Mouse (Mus musculus) intestine, postnatal 0 days (tissue): ENCODE results near the gene Actrt3. TPM values are rescaled to one million over a fixed set of nuclear protein-coding genes. Genes with fewer than 3 reads are reported as not detected.

Experiments
- ATAC-seq: fragments of 200-750 bp; cut with Nextera tagmentation; 2 replicates; pipeline ENCODE4 v1.8.0; 2017; ENCODE audit warnings: mild to moderate bottlenecking, moderate TSS enrichment, moderate library complexity
- H3K27ac ChIP-seq: fragments of 300-500 bp; sonication (generic); 2 replicates; pipeline ENCODE4 v1.5.1; 2014; ENCODE audit warnings: mild to moderate bottlenecking, low read depth, low read length, moderate library complexity
- H3K27me3 ChIP-seq: fragments of 300-500 bp; sonication (generic); replicated peaks from 2 replicates; pipeline ENCODE4 v1.6.1; 2014; ENCODE audit warnings: low read length, mixed read lengths; ENCODE audit not compliant: control insufficient read depth, insufficient read depth
- H3K36me3 ChIP-seq: fragments of 300-500 bp; sonication (generic); 2 replicates; pipeline ENCODE4 v1.6.1; 2014; ENCODE audit warnings: mild to moderate bottlenecking, moderate library complexity; ENCODE audit not compliant: control insufficient read depth, insufficient read depth
- H3K4me1 ChIP-seq: fragments of 300-500 bp; sonication (generic); replicated peaks from 2 replicates; pipeline ENCODE4 v1.6.1; 2014; ENCODE audit warnings: antibody characterized with exemption, low read length, mixed read lengths; ENCODE audit not compliant: control insufficient read depth, insufficient read depth
- H3K4me2 ChIP-seq: fragments of 300-500 bp; sonication (generic); replicated peaks from 2 replicates; pipeline ENCODE4 v1.6.1; 2014; ENCODE audit warnings: low read depth, mild to moderate bottlenecking, moderate library complexity
- H3K4me3 ChIP-seq: fragments of 300-500 bp; sonication (generic); 2 replicates; pipeline ENCODE4 v1.5.1; 2014; ENCODE audit warnings: low read depth, low read length
- H3K9ac ChIP-seq: fragments of 300-500 bp; sonication (generic); 2 replicates; pipeline ENCODE4 v1.6.1; 2014; ENCODE audit warnings: mild to moderate bottlenecking, low read depth, low read length
- H3K9me3 ChIP-seq: fragments of 300-500 bp; sonication (generic); 2 replicates; pipeline ENCODE4 v1.6.1; 2016; ENCODE audit warnings: mixed run types; ENCODE audit not compliant: control insufficient read depth
- CTCF ChIP-seq: sonication (generic); IDR thresholded peaks from 2 replicates; pipeline ENCODE4 v1.5.1; 2016; ENCODE audit warnings: low read depth, mild to moderate bottlenecking, control low read depth, antibody characterized with exemption, moderate library complexity
- WGBS: fragments of 180-500 bp; shearing (Covaris S2); extraction: QIAGEN DNeasy Blood & Tissue Kit; methylation state at CpG from one replicate; pipeline ENCODE4 v1.1.7; 2014; 5-methylcytosine and 5-hydroxymethylcytosine counted together
- polyA plus RNA-seq: library from polyadenylated mRNA; unstranded; fragments of >200 nt; fragmentation: Nextera tagmentation; extraction: Ambion mirVana; gene quantifications from 2 replicates; pipeline ENCODE4 v1.2.1, GENCODE M21; 2015

Gene Actrt3
- 0.12 TPM in 2 replicates for polyA plus RNA-seq

DNA sequence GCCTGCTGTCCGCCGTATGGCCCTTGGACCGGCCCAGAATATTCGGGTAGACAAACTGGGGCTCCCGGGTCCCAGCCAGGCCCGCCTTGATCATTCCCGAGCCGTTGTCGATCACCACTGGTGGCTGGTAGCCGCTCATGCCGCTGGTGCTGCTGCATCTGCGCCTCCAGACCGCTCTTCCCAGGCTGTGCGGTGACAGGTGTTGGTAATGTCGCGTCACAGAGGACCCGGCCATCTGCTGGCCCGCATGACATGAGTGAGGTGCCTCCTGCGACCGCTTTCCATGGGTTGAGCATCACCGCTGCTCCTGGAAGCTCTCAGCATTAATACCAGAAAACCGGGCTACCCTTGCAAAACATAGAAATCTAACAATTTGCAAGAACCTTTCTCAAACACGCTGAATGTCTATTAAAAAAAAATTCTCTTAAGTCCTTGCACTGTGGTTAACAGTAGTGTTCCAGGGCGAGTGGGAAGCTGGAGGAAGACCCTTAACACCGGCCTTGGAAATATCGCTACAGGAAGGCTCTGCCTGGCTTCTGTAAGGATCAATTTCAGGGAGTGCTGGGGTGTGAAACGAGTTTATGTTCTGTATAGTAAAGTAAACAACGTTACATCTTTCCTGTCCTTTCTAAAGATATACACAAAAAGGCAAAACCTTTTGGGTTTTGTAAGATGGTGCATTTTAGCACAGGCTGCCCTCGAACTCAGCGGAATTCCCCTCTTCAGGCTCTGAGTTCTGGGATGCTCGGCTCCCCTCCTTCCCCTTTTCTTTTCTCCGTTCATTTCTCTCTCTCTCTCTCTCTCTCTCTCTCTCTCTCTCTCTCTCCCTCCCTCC, at the start of gene Actrt3:
Gene Actrt3, minus strand, starts transcription at position 229 of the 835 bp plus-strand sequence.
- 2% methylated on average over 32 of the region's 32 CpGs for WGBS
- Histone ChIP-seq H3K9ac (peak within 1 kb of the TSS; percentile 48; the same call in 1 of the 2 replicates), H3K9me3 (no peaks in the 10 kb centered on the region), H3K4me2 (peak within 1 kb of the TSS; percentile 82), H3K4me1 (no peaks in the 10 kb centered on the region), H3K4me3 (peak within 1 kb of the TSS; percentile 83), H3K27me3 (no peaks in the 10 kb centered on the region), H3K27ac (peak within 1 kb of the TSS; percentile 46; the same call in 1 of the 2 replicates), H3K36me3 (peaks cover 4% of the 10 kb centered on the region; the same call in 1 of the 2 replicates)
- TF ChIP-seq CTCF = no peak
- ATAC-seq = no peak

DNA sequence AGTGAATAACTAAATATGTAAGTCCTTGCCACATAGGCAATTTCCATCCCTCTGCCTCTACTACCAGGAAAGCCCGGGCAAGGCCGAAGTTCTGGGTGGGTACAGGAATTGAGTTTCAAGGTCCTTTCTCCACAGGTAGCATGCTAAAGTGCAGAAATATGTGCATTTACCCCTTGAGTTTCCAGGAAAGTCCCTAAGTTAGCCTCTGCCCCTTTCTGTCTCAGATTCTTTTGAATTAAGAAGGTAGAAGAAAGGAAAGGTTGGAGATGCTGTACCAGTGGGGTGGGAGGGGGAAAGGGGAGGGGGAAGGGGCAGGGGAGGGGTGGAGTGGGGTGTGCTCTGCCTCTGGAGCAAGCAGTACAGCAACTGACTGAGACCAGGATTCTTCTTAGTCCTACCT, 48.7 kb upstream of the Actrt3 start:
- WGBS = 92% methylated on average over 2 of the region's 2 CpGs

DNA sequence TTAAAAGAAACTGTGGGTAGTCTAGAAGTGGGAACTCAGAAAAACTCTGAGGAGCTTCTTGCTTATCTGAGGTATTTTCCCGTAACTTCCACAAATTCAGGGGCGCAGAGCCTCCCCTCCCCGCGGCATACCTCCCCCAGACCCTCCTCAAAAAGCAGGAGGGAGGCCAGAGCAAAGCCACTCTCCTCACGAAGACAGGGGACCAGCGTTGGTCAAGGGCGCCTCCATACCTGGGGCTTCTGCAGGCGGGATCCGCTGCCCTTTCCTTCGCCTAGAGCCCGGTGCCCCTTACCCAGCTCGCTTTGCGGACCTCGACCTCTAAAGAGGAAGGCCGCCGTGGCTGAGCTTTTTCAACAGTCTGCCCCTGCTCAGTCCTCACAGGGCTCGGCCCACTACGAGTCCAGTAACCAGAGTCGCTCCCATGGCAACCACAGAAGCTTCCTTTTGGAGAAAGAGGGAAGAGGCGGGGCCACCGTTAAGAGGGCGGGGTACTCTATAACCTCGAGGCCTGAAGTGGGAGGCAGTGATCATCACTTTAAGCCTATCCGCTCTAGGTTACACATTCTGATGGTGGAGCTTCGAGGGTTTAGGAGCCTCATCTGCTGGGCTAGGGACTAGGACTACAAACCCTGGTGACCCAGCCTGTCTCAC, 47.8 kb upstream of the Actrt3 start, which contains the start of gene Lrrc34:
Gene Lrrc34, minus strand, starts transcription at position 430 of the 651 bp plus-strand sequence.
- Histone ChIP-seq H3K27ac (no peak within 1 kb of the TSS), H3K9me3 (no peaks in the 10 kb centered on the region), H3K4me3 (peak within 1 kb of the TSS; percentile 21), H3K9ac (no peak within 1 kb of the TSS), H3K36me3 (no peaks in the 10 kb centered on the region), H3K4me2 (peak within 1 kb of the TSS; percentile 55), H3K27me3 (0 out of 2 replicates have a peak, but pooled peaks cover 24% of the 10 kb centered on the region), H3K4me1 (no peaks in the 10 kb centered on the region)
- 4% methylated on average over 25 of the region's 25 CpGs for WGBS
- no peak for TF ChIP-seq CTCF
- ATAC-seq = peak; percentile 59

More for the DNA sequence above, 48.7 kb upstream of the Actrt3 start:
- no peak for TF ChIP-seq CTCF
- no peaks in the 10 kb centered on the region for H3K9me3 ChIP-seq
- no peak overlapping the region for H3K9ac ChIP-seq
- no peak overlapping the region for H3K27ac ChIP-seq
- H3K27me3 ChIP-seq = 0 out of 2 replicates have a peak, but pooled peaks cover 24% of the 10 kb centered on the region
- no peak for ATAC-seq
- H3K4me1 ChIP-seq = no peaks in the 10 kb centered on the region
- no peaks in the 10 kb centered on the region for H3K36me3 ChIP-seq
- no peak overlapping the region for H3K4me3 ChIP-seq
- H3K4me2 ChIP-seq = no peak overlapping the region

DNA sequence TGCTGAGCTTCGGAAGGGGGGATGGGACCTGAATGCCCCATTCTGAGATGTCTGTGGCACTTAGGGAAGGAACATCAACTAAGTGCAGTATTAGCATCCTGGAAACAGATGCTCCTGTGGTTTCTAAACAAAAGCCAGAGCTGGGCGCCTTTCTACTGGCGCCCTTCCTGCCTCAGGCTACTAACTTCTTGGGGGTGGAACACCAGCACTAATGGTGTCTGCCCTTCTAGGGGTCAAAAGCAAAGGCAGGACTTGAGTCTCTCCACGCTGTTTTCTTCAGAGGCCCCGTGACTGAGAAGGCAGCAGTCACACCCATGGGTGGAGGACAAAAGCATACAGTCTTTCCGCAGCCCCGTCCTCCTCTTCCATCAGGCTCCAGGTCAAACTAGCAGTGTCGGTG, 47.0 kb upstream of the Actrt3 start:
- H3K36me3 ChIP-seq = no peaks in the 10 kb centered on the region
- TF ChIP-seq CTCF = no peak
- 0 out of 2 replicates have a peak, but pooled peaks cover 22% of the 10 kb centered on the region for H3K27me3 ChIP-seq
- no peak overlapping the region for H3K4me3 ChIP-seq
- WGBS = 46% methylated on average over 8 of the region's 8 CpGs
- no peak overlapping the region for H3K4me2 ChIP-seq
- no peak overlapping the region for H3K9ac ChIP-seq
- ATAC-seq = no peak
- no peaks in the 10 kb centered on the region for H3K4me1 ChIP-seq
- H3K9me3 ChIP-seq = no peaks in the 10 kb centered on the region
- no peak overlapping the region for H3K27ac ChIP-seq

DNA sequence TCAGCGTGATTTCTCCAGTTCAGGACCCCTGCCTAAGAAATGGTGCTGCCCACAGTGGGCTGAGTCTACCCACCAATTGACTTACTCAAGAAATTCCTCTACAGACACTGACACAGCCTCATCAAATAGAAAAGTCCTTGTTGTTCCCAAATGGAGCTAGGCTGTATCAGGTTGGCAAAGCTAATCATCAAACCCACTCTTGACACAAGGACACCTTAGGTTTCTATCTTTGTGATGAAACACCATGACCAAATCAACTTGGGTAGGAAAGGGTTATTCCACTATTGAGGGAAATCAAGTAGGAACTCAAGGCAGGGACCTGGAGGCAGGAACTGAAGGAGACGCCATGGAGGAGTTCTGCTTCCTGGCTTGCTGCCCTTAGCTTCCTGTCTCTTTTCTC, 44.5 kb upstream of the Actrt3 start, which contains the start of gene Lrriq4:
Gene Lrriq4, plus strand, starts transcription at position 301 of the 400 bp plus-strand sequence.
- ATAC-seq = no peak
- no peaks in the 10 kb centered on the region for H3K4me1 ChIP-seq
- H3K4me2 ChIP-seq = no peak within 1 kb of the TSS
- H3K9ac ChIP-seq = no peak within 1 kb of the TSS
- no peaks in the 10 kb centered on the region for H3K9me3 ChIP-seq
- H3K27me3 ChIP-seq = 0 out of 2 replicates have a peak, but pooled peaks cover 6% of the 10 kb centered on the region
- no peak for TF ChIP-seq CTCF
- H3K36me3 ChIP-seq = no peaks in the 10 kb centered on the region
- no peak within 1 kb of the TSS for H3K27ac ChIP-seq
- H3K4me3 ChIP-seq = no peak within 1 kb of the TSS
- 65% methylated on average over 2 of the region's 2 CpGs for WGBS

DNA sequence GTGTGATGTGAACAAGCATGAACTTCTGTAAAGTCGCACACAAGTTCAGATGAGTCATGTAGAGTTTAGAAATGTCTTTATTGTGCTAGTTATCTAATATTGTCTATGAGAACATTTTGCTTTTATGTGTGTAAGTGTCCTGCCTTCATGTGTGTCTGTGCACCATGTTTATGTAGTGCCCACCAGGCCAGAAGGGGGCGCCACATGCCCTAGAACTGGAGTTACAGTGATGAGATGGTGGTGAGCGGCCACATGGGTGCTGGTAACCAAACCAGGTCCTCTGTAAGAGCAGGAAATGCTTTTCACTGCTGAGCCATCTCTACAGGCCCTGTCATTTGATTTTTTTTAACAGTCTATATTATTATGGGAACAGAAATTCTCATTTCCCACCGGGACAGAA, 35.9 kb upstream of the Actrt3 start:
- no peak overlapping the region for H3K4me3 ChIP-seq
- H3K9ac ChIP-seq = no peak overlapping the region
- no peak for ATAC-seq
- H3K27ac ChIP-seq = no peak overlapping the region
- peak; percentile 17; the same call in 1 of the 2 replicates for TF ChIP-seq CTCF
- H3K27me3 ChIP-seq = no peaks in the 10 kb centered on the region
- H3K36me3 ChIP-seq = no peaks in the 10 kb centered on the region
- WGBS = 82% methylated on average over 4 of the region's 4 CpGs
- H3K4me1 ChIP-seq = no peaks in the 10 kb centered on the region
- H3K4me2 ChIP-seq = no peak overlapping the region
- no peaks in the 10 kb centered on the region for H3K9me3 ChIP-seq
